Mouse (Mus musculus) frontal cortex, postnatal 25 days (tissue): ENCODE results near the gene Accsl.

Experiments used
- DNase-seq, 2 experiments: peaks; one replicate each; pipeline ENCODE4 v3.0.0; 2022; ENCODE audit warnings: low spot score in 2 of 2

Gene Accsl

DNA sequence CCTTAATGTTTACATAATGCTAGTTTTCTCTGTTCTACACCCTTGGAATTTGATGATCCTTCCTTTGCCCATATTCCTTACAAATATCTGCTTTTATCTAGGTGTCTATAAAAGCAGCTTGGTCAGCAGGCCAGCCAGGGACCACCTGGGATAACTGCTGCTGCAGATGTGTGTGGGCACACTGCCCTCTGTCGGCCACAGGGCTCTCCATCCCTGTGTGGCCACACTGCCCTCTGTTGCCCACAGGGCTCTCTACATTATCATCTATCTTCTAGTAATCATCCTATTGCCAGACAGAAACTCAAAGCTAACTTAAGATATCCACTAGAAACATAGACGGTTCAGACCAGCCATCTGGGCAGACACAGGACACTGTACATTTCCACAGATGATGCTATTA lies 59.0 kb downstream of the Accsl start:
- no peak for DNase-seq

DNA sequence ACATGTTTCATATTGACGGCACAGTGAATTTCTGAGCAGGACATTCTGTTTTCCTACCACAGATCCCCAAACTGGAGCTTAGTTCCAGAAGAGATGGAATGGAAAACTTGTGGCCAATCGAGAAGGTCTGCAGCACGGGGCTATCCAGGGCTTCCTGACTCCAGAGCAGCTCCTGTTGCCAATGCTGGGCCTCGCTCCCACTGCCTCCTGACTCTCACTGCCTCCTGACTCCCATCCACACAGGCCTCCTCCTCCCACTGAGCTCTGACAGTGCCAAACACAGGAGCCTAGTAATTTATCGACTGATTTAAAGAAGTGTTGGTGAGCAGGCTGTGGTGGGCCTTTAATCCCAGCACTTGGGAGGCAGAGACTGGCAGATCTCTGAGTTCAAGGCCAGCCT lies 60.9 kb downstream of the Accsl start:
- no peak for DNase-seq

DNA sequence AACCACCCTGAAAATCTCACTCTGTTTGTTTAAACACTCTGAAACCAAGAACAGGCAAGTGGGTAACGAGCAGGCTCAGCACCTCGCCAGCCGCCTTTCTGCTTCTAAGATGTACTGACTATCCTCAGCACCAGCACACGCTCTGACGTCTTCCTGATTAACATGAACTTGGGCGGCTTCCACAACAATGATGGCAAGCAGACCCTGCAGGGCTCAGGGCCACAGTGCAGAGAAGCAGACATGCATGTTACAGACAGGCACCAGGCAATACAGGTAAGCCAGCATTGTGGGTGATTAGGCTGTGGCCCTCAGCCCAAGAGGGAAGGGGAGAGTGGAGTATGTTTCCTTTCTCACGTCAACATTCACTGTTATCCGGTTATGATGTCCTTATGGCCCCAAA lies 61.5 kb downstream of the Accsl start:
- DNase-seq, result no peak

DNA sequence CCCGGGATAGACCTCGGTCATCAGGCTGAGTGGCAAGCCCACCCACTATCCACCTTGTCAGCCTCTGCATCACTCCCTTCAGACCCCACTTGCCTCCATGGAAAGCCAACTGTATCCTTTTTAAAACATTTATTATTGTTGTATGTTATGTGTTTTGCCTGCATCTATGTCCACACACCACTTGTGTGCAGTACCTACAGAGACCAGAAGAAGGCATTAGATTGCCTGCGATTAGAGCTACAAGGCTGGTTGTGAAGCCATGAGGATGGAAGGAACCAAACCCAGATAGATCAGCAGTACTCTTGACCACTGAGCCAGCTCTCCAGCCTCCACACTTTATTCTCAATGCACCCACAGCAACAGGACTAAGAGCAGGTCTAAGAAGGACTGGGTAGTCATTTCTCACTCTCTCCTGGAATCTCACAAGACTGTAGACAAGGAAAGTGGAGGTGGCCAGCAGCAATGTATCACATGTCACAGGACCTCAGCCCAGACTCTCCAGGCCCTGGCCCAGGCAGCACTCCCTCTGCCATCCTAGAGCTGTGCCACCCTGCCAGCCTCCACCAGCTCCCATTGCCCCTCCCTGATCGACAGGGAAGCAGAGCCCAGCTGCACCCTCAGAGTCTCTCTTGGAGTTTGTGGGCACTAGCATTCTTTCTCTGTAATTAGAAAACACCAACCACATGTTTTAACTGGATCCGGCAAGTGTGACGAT lies 62.3 kb downstream of the Accsl start:
- DNase-seq, result no peak

DNA sequence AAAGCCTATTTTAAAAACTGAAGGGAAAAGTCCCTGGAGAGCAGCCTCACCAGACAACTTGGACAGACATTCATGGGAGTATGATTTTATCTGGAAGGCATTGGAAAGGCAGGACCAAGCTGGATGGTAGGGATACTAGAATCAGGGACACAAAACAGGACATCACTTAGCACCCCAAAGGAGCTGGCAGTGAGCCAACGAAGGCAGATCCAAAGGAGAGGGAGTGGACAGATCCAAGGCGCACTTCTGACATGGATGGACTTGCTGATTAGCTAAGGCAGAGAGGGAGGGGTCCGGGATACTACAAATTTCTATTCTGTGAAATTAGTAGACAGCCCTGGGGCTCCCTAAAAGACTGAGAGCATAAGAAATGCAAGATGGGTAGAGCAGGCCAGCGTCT lies 63.4 kb downstream of the Accsl start:
- DNase-seq, result no peak
